Mouse (Mus musculus) heart, embryonic 12.5 days (tissue): ENCODE measurements around the gene Cyth3. TPM values are rescaled to one million over a fixed set of nuclear protein-coding genes. Genes with fewer than 3 reads are reported as not detected.

ENCODE experiments used
- ATAC-seq: fragments of 200-750 bp; cut with Nextera tagmentation; 2 replicates; pipeline ENCODE4 v1.8.0; 2017; ENCODE audit warnings: moderate TSS enrichment, moderate library complexity; ENCODE audit not compliant: insufficient number of reproducible peaks, low FRiP score
- H3K27ac ChIP-seq: fragments of 300-500 bp; sonication (generic); 2 replicates; pipeline ENCODE4 v1.5.1; 2016; ENCODE audit warnings: mild to moderate bottlenecking, moderate library complexity; ENCODE audit not compliant: poor library complexity, severe bottlenecking
- H3K27me3 ChIP-seq: fragments of 300-500 bp; sonication (generic); replicated peaks from 2 replicates; pipeline ENCODE4 v1.6.1; 2016; ENCODE audit warnings: mild to moderate bottlenecking, moderate library complexity
- H3K36me3 ChIP-seq: fragments of 300-500 bp; sonication (generic); 2 replicates; pipeline ENCODE4 v1.6.1; 2016; ENCODE audit warnings: mild to moderate bottlenecking, moderate library complexity
- H3K4me1 ChIP-seq: fragments of 300-500 bp; sonication (generic); replicated peaks from 2 replicates; pipeline ENCODE4 v1.6.1; 2016; ENCODE audit warnings: mild to moderate bottlenecking
- H3K4me2 ChIP-seq: fragments of 300-500 bp; sonication (generic); 2 replicates; pipeline ENCODE4 v1.6.1; 2016; ENCODE audit warnings: mild to moderate bottlenecking, moderate library complexity
- H3K4me3 ChIP-seq: fragments of 300-500 bp; sonication (generic); 2 replicates; pipeline ENCODE4 v1.5.1; 2016; ENCODE audit warnings: mild to moderate bottlenecking
- H3K9ac ChIP-seq: fragments of 300-500 bp; sonication (generic); 2 replicates; pipeline ENCODE4 v1.6.1; 2016; ENCODE audit warnings: mild to moderate bottlenecking, moderate library complexity
- H3K9me3 ChIP-seq: fragments of 300-500 bp; sonication (generic); replicated peaks from 2 replicates; pipeline ENCODE4 v1.6.1; 2016; ENCODE audit warnings: mild to moderate bottlenecking, moderate library complexity
- WGBS: fragments of 180-500 bp; shearing (Covaris S2); methylation state at CpG from one replicate; pipeline ENCODE4 v1.1.7; 2016; 5-methylcytosine and 5-hydroxymethylcytosine counted together
- polyA plus RNA-seq: library from polyadenylated mRNA; unstranded; fragments of >200 nt; fragmentation: Nextera tagmentation; extraction: Ambion mirVana; gene quantifications from 2 replicates; pipeline ENCODE4 v1.2.1, GENCODE M21; 2016

Gene Cyth3
- polyA plus RNA-seq, 1 experiment from 2014 or later: 41.9 TPM

GRCm38 (mm10) chr5:143649168-143649567 is 26.9 kb downstream of the Cyth3 start:
- no peak overlapping the region for H3K27ac ChIP-seq

GRCm38 (mm10) chr5:143651855-143652631 is 29.8 kb downstream of the Cyth3 start:
- peaks cover 33% of the 10 kb centered on the region for H3K4me1 ChIP-seq
- peaks cover 8% of the 10 kb centered on the region; the same call in 1 of the 2 replicates for H3K9me3 ChIP-seq
- ATAC-seq: no peak
- no peak overlapping the region for H3K9ac ChIP-seq
- no peak overlapping the region for H3K27ac ChIP-seq
- H3K4me3 ChIP-seq: no peak overlapping the region
- 81% methylated on average over 8 of the region's 8 CpGs for WGBS
- H3K27me3 ChIP-seq: no peaks in the 10 kb centered on the region
- no peak overlapping the region for H3K4me2 ChIP-seq
- H3K36me3 ChIP-seq: peaks cover 9% of the 10 kb centered on the region; the same call in 1 of the 2 replicates

More at GRCm38 (mm10) chr5:143649168-143649567, 26.9 kb downstream of the Cyth3 start:
- Histone ChIP-seq H3K9me3 (peaks cover 8% of the 10 kb centered on the region; the same call in 1 of the 2 replicates), H3K4me2 (no peak overlapping the region), H3K9ac (no peak overlapping the region), H3K4me1 (peaks cover 6% of the 10 kb centered on the region), H3K36me3 (peaks cover 9% of the 10 kb centered on the region; the same call in 1 of the 2 replicates), H3K27me3 (no peaks in the 10 kb centered on the region), H3K4me3 (no peak overlapping the region)
- ATAC-seq: no peak
- WGBS: 91% methylated on average over 6 of the region's 6 CpGs

- 83% methylated on average over 5 of the region's 5 CpGs for WGBS
- Histone ChIP-seq H3K4me1 (peaks cover 37% of the 10 kb centered on the region), H3K9ac (no peak overlapping the region), H3K36me3 (peaks cover 9% of the 10 kb centered on the region; the same call in 1 of the 2 replicates), H3K4me3 (no peak overlapping the region), H3K9me3 (peaks cover 8% of the 10 kb centered on the region; the same call in 1 of the 2 replicates), H3K27me3 (no peaks in the 10 kb centered on the region), H3K4me2 (no peak overlapping the region), H3K27ac (no peak overlapping the region; the same call in 1 of the 2 replicates)
- ATAC-seq: no peak
Measured at GRCm38 (mm10) chr5:143653497-143653896, 31.2 kb downstream of the Cyth3 start.

- Histone ChIP-seq H3K4me1 (peaks cover 42% of the 10 kb centered on the region), H3K27ac (peak overlapping the region; percentile 66), H3K4me3 (no peak overlapping the region), H3K27me3 (no peaks in the 10 kb centered on the region), H3K9ac (no peak overlapping the region), H3K36me3 (peaks cover 7% of the 10 kb centered on the region; the same call in 1 of the 2 replicates), H3K9me3 (peaks cover 6% of the 10 kb centered on the region; the same call in 1 of the 2 replicates), H3K4me2 (peak overlapping the region; percentile 2; the same call in 1 of the 2 replicates)
- WGBS: 19% methylated on average over 7 of the region's 7 CpGs
- no peak for ATAC-seq
Measured at GRCm38 (mm10) chr5:143654670-143655510, 32.6 kb downstream of the Cyth3 start.

- Histone ChIP-seq H3K4me3 (no peak overlapping the region), H3K36me3 (peaks cover 3% of the 10 kb centered on the region; the same call in 1 of the 2 replicates), H3K4me2 (no peak overlapping the region), H3K9me3 (0 out of 2 replicates have a peak, but pooled peaks cover under 1% of the 10 kb centered on the region), H3K27me3 (no peaks in the 10 kb centered on the region), H3K27ac (peak overlapping the region; percentile 66), H3K4me1 (peaks cover 42% of the 10 kb centered on the region), H3K9ac (no peak overlapping the region)
- ATAC-seq: no peak
- WGBS: 43% methylated on average over 4 of the region's 4 CpGs
Measured at GRCm38 (mm10) chr5:143655511-143655943, 33.3 kb downstream of the Cyth3 start.

- no peaks in the 10 kb centered on the region for H3K9me3 ChIP-seq
- WGBS: 48% methylated on average over 2 of the region's 2 CpGs
- H3K4me1 ChIP-seq: peaks cover 42% of the 10 kb centered on the region
- peak overlapping the region; percentile 31 for H3K4me2 ChIP-seq
- H3K36me3 ChIP-seq: no peaks in the 10 kb centered on the region
- peak overlapping the region; percentile 78 for H3K27ac ChIP-seq
- H3K9ac ChIP-seq: peak overlapping the region; percentile 21
- no peak for ATAC-seq
- no peak overlapping the region for H3K4me3 ChIP-seq
- no peaks in the 10 kb centered on the region for H3K27me3 ChIP-seq
Measured at GRCm38 (mm10) chr5:143656708-143657245, 34.5 kb downstream of the Cyth3 start.

- Histone ChIP-seq H3K27ac (no peak overlapping the region), H3K4me1 (peaks cover 53% of the 10 kb centered on the region)
Measured at GRCm38 (mm10) chr5:143659021-143659523, 36.8 kb downstream of the Cyth3 start.

GRCm38 (mm10) chr5:143663074-143663687 is 40.9 kb downstream of the Cyth3 start:
- H3K27me3 ChIP-seq: no peaks in the 10 kb centered on the region
- no peak for ATAC-seq
- 59% methylated on average over 7 of the region's 7 CpGs for WGBS
- H3K4me3 ChIP-seq: no peak overlapping the region
- no peaks in the 10 kb centered on the region for H3K9me3 ChIP-seq
- no peak overlapping the region for H3K4me2 ChIP-seq
- H3K27ac ChIP-seq: peak overlapping the region; percentile 6; the same call in 1 of the 2 replicates
- no peak overlapping the region for H3K9ac ChIP-seq
- peaks cover 31% of the 10 kb centered on the region for H3K4me1 ChIP-seq
- H3K36me3 ChIP-seq: no peaks in the 10 kb centered on the region

More at GRCm38 (mm10) chr5:143659021-143659523, 36.8 kb downstream of the Cyth3 start:
- Histone ChIP-seq H3K9ac (no peak overlapping the region), H3K27me3 (no peaks in the 10 kb centered on the region), H3K4me2 (no peak overlapping the region), H3K36me3 (no peaks in the 10 kb centered on the region), H3K4me3 (no peak overlapping the region), H3K9me3 (no peaks in the 10 kb centered on the region)
- ATAC-seq: no peak
- 76% methylated on average over 8 of the region's 8 CpGs for WGBS

GRCm38 (mm10) chr5:143665561-143665960 is 43.3 kb downstream of the Cyth3 start:
- H3K36me3 ChIP-seq: no peaks in the 10 kb centered on the region
- H3K9ac ChIP-seq: no peak overlapping the region
- H3K4me2 ChIP-seq: no peak overlapping the region
- whole genome bisulfite sequencing: 75% methylated on average over 2 of the region's 2 CpGs
- peaks cover 37% of the 10 kb centered on the region for H3K4me1 ChIP-seq
- H3K27ac ChIP-seq: no peak overlapping the region
- no peak overlapping the region for H3K4me3 ChIP-seq
- no peak for ATAC-seq
- no peaks in the 10 kb centered on the region for H3K9me3 ChIP-seq
- H3K27me3 ChIP-seq: no peaks in the 10 kb centered on the region

GRCm38 (mm10) chr5:143666015-143666414 is 43.8 kb downstream of the Cyth3 start:
- Histone ChIP-seq H3K4me1 (peaks cover 37% of the 10 kb centered on the region), H3K4me2 (no peak overlapping the region), H3K36me3 (no peaks in the 10 kb centered on the region), H3K4me3 (no peak overlapping the region), H3K9me3 (no peaks in the 10 kb centered on the region), H3K27ac (no peak overlapping the region), H3K27me3 (no peaks in the 10 kb centered on the region), H3K9ac (no peak overlapping the region)
- no peak for ATAC-seq
- 47% methylated on average over 1 of the region's 1 CpGs for WGBS
